Mouse (Mus musculus): ENCODE measurements at regions not wholly inside any gene's neighbourhood (a gene's known extent, or its start where the extent isn't known, plus 50 kb on each side); places are given as distances from the start of the nearest gene placed in this dataset.

DNA sequence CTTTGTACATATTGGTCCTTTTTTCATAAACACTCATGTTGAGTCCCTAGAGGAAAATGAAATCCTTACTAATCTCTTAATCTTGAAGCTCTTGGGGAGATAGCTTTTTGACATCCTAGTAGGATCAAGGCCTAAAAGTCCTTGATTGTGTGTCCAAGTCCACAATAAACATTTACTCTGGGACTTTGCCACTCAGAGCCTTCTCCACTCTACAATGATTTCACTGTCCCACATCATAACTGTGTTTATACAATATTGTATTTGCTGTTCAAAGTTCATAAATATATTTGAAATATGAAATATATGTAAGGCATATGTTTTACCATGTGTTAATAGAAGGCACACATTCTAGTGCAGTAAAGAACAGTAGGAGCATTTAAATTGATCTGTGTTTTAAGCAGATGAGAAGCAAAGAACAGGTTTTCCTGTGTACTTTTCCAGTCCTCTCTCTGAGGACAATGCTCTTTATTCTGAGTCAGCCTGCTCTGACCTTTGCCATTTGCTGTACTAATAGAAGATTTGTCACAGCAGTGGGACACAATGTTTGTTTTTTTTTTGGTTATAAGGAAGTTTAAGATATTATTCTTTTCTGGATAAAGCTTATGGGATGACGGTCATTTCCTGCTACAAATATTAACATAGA, 130.7 kb upstream of the Gprin3 start:
- DNase-seq, result no peak

DNA sequence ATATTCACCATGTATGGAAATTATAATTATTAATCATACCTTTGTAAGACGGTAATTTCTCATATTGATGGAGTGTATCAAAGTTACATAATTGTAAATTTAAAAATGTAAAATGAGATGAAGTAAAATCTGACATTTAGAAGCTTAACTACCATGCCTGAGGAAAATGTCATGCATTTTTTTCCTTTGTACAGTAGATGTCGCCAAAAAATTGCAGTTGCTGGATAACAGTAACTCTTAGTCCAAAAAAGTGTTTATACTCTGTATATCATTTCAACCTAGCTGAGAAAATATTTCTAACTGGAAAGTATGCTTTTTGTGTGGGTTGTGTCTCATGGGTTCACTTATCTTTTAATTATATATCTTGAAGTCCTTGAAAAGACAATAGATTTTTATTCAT, 110.9 kb upstream of the Gprin3 start:
- no peak for DNase-seq

DNA sequence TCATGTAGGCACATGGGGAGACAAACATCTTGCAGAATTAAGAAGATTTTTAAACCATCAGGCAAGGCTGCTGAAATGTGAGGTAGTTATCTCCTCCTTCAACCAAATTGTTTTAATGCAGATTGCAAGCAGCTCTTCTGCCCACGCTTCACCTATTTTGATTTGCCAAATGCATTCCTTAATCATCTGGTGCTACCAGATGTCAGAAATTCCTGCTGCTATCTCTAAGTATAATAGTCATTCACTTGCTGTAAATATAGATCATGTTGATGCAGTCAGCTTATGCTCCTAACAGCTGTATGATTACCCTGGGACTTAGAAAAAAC, 98.8 kb upstream of the Gprin3 start:
- DNase-seq, result no peak

DNA sequence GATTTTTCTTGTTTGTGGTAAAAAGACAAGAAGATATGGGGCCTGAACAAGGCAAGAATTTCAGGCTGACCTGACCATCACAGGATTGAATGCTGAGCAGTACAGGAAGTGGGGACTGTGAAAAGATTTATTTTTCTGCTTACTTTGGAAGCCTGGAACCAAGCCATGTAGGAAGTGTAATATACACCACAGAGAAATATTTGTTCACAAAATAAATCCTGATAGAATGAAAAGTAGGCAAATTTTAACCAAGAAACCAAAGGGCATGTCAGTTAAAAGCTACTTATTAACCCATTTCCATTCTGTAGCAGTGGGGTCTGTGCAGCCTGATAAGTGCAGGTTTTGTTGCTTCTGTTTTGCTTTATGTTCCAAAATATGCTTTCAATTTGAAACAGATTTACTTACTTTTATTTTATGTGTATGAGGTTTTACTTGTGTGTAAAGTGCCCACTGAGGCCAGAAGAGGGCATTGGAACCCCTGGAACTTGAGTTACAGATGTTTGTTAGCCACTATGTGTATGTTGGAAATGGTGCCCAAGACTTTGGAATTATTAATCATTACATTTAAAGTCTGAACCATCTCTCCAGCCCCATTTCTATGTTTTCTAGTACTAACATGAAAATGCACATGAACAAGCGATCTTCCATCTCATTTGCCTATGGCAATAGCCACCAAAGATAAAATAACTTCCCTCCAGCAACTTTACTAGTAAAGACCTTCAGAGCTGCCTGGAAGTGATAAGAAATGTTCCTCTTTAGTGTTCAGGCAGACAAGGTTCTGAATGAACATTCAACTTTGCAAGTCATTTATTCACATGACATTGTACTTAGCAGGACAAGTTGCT, 98.2 kb upstream of the Gprin3 start:
- DNase-seq, result no peak

DNA sequence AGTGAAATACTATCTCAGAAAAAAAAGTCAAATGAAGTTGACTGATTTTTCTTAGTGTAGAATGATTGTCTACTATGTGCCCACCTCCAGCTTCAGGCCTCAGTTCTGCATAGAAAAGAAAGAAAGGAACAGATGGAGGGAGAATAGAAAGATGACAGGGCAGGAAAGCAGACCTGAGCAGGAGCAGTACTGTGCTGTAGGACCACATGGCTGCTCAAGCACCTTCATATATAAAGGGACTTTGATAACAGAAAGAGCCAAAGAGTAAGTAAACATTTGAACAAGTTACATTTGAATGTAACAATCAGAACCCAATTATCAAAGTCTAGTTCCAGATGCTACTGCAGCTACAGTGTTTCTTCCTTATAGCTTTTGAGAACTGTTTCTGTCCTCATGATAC, 96.9 kb upstream of the Gprin3 start:
- no peak for DNase-seq

DNA sequence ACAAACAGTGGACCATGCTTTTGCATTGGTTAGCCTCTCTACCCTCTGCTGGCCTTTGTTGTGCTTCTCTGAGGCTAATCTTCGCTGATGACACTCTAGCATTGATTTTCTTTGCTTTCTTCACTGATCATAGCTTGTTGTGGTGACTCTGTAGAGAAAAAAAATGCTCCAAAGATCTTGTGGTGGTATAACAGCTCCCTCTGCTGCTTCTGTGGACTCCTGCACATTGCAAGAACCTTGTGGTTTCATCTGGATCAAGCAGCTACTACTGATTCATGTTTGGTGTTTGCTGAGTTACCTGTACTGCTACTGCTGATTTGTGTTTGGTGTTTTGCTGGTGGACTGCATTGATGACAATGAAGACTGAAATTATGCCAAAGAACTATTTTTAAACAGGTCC, 74.7 kb upstream of the Gprin3 start:
- DNase-seq, result no peak

DNA sequence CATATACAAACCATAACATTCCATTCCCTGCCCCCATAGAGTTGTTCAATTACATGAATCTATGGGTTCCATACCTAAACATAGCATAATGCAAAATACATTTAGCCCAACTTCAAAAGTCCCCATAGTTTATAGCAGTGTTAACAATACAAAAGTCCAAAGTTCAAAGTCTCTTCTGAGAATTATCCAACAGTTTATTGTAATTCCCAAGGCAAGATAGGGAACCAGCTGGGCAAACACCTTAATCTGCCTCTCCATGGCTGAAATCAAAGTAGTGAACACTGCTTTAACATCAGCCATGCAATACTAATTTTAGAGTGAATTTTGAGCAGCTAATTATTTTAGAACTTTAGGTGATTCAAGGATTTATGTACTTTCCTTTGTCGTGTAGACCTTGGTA, 72.7 kb upstream of the Gprin3 start:
- no peak for DNase-seq

DNA sequence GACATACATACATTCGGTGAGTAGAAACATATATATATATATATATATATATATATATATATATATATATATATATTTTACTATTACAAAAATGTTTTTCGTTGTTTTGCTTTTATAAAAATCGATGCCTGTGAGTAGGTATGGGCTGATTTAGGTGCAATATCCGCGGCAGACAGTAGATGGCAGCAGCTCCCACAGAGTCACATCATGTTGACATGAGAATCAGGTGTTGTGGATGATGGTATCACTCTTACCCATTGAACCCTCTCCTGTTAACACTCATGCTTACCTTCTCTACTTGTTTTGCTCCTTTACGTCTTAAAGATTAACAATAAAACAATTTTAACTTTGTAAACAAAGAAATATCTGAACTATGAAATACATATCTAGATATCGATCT, 72.0 kb upstream of the Gprin3 start:
- DNase-seq, result peak; percentile 63

DNA sequence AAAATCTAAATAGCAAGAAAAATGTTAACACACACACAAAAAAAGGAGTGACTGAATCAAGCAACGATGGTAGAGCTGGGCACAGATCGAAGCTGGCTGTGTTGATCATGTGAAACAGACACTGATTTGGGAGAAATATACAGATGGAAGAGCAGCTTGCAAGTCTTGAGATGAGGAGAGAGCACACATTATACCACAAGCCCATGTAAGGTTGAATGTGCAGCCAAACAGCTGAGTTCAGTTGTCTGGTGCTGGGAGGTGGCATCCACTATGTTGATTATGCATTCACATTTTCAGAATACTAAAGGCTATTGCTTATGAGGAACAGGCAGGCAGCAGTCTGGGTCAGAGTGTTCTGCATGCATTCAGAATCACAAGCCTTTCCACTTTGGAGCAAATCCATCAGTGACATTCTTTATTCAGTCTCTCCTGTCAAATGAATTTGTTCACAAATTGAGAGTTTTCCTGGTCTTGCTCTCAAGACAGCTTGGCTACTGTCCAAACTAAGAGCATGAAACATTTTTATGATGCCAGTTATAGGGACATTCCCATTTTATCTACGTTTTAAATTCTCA, 63.0 kb upstream of the Gprin3 start:
- DNase-seq, result no peak

DNA sequence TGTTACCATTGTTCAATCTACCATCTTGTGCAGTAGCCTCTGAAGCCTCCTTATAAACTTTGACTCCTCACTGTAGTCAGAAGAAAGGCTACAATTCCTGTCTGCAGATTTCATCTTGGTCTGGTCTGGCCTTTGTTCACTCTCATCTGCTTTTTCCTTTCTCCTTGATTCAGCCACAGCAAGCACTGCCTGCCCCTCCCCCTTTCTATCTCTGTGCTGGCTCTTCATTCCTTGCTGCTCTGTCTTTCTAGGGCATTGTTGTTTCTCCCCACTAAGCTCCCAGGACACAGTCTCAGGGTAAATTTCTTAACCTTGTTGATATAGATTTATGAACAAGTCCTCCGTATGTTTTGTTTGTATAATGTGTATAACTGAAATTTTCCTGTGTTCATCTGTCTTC, 62.3 kb upstream of the Gprin3 start:
- no peak for DNase-seq

DNA sequence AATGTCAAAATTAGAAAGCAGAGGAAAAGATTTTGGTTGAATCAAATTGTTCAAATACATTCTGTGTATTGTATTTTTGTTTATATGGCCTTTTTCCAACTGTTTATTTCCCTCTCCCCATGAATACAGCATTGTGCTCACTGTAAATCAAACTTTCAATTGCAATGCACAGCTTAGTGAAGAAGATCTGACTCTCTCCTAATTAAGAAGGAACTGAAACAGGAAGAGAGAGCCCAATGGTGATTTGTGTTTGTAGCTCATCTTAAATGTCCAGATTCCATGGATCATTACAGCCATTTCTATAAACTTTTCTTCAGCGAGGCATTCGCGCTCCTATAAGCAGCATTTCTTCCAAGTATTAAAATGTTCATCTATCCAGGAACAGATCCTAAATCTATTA, 57.9 kb upstream of the Gprin3 start:
- no peak for DNase-seq

DNA sequence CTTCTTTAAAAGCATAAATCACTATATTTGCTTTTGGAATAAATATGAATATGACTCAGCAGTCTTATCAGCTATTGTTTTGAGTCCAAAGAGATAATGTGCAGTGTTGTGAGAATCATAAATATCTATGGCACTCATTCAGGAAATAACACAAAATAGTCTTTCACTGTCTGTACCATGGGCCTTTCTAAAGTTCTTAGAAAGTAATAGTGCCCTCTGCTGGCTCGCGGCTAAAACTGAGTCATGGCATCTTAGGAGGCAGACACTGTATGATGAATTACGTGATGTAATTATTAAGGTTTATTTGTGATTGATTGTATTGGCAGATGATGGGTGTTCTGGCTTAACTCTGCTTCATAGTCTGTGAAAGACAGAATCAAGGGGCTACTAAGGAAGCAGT, 57.5 kb upstream of the Gprin3 start:
- peak; percentile 65 for DNase-seq

Measured in lung, postnatal 14 days (tissue).